Mouse (Mus musculus): ENCODE results near the gene Dip2a.

The Dip2a gene

GRCm38 (mm10) chr10:76344711-76345539, at the start of gene Dip2a:
Gene Dip2a (minus strand): TSS chr10:76345291.
- peak; percentile 94 for DNase-seq (ENCODE audit: low spot score)

DNA sequence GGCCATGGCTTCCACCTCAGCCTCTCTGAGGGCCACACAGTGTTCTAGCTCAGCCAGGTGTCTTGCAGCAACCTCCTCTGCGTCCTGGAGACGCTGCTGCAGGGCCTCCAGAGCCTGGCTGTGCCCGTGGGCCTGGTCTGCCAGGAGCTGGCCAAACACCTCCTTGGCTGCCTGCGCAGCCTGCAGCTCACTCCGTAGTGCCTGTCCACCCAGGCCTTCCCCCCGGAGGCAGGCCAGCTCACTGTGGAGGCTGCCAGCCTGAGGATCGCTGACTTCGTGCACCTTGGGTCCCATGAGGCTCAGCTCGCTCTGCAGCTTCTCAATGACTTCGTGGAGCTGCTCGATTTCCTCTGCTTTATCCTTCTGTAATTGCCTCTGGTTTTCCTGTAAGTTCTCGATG, 47.5 kb upstream of the Dip2a start:
- no peak for DNase-seq (ENCODE audit: low spot score)

DNA sequence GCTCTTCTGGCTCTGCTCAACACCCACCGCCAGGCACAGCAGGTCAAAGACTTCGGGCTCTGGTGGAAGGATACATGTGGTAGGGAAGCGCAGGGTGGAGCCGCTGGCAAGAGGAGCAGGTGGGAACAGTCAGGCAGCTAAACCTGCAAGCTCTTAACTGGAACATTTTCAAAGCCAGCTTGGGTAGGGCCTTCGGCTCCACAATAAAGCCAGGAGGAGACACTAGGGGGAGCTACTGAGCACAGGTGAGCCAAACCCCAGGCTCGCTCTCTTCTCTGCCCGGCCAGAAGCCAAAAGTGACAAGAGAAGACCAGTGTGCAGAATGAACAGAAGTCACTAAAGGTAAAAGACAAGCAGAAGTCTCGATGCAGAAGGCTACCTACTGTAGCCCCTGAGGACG, 46.7 kb upstream of the Dip2a start:
- DNase-seq (ENCODE audit: low spot score) = peak; percentile 53

DNA sequence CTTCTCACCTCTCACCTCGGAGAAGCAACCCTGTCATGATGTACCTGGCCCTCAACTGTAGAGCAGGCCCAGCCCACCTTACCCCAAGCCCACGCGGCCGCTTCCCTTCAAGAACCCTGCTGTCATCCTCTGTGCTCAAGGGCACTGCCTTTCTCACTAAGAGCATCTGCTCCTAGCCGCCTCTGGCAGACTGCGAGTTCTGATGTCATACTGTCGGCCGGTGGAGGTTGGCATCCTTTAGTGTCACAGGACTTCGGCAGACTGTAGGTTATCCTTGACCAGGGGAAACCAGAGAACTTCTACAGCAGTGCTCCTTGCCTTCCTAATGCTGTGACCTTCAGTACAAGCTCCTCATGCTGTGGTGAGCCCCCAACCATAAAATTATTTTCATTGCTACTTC, 46.1 kb upstream of the Dip2a start:
- no peak for DNase-seq (ENCODE audit: low spot score)

GRCm38 (mm10) chr10:76374981-76375380, 29.9 kb upstream of the Dip2a start:
- DNase-seq (ENCODE audit: low spot score) = no peak

DNA sequence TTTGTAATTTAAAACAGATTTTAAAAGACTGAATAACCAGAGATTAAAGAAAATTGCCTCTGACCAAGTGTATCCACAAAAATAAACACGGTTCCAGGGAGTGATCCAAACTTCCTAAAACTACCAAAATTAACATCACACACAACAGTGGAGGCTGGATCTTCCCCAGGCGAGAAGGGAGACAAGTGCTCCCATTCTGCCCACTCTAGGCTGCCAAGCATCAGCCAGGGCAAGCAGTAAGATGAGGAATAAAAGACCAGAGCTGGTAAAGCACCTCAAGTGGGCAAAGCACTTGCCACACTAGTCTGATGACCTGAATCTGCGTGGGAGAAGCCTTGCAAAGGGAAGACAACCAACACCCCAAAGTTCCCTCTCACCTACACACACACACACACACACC, 26.6 kb upstream of the Dip2a start:
- DNase-seq (ENCODE audit: low spot score) = no peak

DNA sequence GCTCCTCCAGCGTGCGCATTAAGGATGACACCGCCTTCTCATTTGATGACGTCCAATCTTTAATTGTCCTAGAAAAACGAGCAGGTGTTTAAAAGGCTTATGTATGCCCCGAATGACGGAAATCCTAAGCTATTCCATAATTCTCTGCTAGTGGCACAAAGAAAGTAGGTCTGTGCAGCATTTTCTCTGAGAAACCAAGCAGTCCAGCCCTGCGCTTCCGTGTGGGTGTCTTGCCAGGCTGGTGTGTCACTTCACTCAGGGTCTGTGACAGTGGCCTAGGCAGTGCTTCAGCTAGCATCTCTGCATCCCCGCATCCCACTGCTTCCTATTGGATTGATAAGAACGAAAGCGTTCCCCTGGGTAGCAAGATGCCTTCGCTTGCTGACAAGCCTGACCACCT, 23.7 kb upstream of the Dip2a start:
- no peak for DNase-seq (ENCODE audit: low spot score)

- no peak for DNase-seq (ENCODE audit: low spot score)
These were observed 18.1 kb upstream of the Dip2a start for GRCm38 (mm10) chr10:76363233-76363632.

- no peak for DNase-seq (ENCODE audit: low spot score)
These were observed 13.4 kb upstream of the Dip2a start for GRCm38 (mm10) chr10:76358468-76358867.

GRCm38 (mm10) chr10:76357286-76357875, 12.3 kb upstream of the Dip2a start:
- DNase-seq (ENCODE audit: low spot score) = no peak

GRCm38 (mm10) chr10:76354974-76355373, 9.9 kb upstream of the Dip2a start:
- DNase-seq (ENCODE audit: low spot score) = no peak

DNA sequence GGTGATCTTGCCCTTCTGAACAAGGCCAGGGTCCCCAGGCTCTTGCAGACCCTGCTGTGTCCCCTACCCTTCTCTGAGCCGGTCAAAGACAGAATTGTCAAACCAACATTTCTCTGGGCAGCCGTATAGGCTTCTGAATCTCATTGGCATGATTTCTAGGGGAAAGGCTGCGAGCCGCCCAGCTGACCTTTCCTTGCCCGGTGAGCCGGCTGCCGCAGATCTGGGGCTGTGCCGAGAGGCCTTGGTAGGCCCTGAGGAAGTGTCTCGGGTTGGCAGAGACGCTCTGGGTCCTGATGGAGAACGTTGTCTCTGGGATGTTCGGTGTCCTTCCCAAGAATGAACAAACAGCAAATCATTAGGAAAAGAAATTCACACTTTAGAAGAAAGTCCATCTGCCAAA, 8.9 kb upstream of the Dip2a start:
- DNase-seq (ENCODE audit: low spot score) = no peak

DNA sequence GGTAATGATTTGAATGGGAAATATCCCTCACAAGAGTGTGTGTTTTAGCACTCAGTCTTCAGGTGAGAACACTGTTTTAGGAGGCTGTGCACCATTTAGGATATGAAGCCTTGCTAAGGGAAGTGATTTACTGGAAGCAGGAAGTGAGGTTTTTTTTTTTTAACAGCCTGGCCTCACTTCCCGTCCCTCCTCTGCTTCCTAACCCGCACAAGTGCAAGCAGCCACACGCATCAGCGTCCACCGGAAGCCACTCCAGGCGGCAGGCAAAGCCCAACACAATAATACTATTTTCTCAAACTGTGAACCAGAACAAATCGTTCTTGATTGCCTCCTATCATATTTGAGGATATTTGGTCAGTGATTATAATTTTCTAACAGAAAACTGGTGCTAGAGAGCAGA, 6.9 kb upstream of the Dip2a start:
- no peak for DNase-seq (ENCODE audit: low spot score)

GRCm38 (mm10) chr10:76346589-76346988, 1.5 kb upstream of the Dip2a start:
- DNase-seq (ENCODE audit: low spot score) = peak; percentile 76

GRCm38 (mm10) chr10:76346043-76346491, 976 bp upstream of the Dip2a start:
- peak; percentile 26 for DNase-seq (ENCODE audit: low spot score)

DNA sequence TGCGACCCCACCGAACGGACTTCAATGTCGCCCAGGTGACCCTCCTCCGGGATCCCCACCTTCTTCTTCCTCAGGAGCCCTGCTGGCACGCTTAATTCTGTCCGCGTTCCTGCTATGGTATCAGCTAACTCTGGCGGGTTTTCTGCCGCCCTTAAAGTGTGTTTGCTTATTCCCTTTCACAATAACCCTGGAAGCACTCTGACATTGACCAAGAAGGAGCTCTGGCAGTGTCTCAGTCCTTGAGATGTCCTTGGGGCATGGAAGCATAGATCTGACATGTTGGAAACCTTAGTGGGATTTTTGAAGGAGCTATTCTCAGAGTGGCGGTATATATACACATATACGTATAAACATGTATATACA, 430 bp upstream of the Dip2a start:
- no peak for DNase-seq (ENCODE audit: low spot score)

DNA sequence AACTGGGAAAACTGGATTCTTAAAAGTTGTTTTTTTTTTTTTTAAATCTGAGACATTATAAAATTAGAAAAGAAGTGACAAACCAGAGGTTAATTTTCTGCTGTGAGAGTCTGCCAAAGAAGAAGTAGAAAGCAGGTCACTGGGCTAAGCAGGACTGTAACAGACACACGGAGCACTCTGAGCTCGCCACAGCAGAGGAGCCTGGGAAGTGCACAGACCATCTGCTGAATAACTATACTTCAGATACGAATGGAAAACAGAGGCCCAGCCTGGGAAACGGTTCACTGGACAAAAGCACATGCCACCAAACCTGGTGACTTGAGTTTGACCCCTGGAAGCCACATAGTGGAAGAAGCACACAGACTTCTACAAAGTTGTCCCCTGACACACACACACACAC, 10.7 kb downstream of the Dip2a start:
- peak; percentile 5 for DNase-seq (ENCODE audit: low spot score)

GRCm38 (mm10) chr10:76332040-76332439, 13.1 kb downstream of the Dip2a start:
- DNase-seq (ENCODE audit: low spot score) = no peak

- DNase-seq (ENCODE audit: low spot score) = no peak
These were observed 16.0 kb downstream of the Dip2a start for GRCm38 (mm10) chr10:76329093-76329492.

DNA sequence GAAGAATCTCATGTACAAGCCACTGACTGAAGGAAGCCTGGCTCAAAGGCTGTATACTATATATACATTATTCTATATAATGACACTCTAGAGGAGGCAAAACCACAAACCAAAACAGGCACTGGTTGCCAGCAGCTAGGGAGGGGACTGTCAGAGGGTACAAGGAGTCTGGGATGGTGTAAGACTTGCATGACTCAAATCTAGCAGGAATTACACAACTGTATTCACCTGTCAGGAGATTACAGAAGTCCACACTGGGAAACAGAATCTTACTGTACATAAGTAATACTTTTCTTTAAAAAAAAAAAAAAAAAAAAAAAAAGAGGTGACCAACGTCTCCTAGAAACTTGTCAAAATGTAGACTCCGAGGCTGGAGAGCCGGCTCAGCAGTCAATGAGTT, 16.5 kb downstream of the Dip2a start:
- no peak for DNase-seq (ENCODE audit: low spot score)

GRCm38 (mm10) chr10:76326304-76327006, 18.6 kb downstream of the Dip2a start:
- DNase-seq (ENCODE audit: low spot score) = peak; percentile 48

- no peak for DNase-seq (ENCODE audit: low spot score)
These were observed 27.5 kb downstream of the Dip2a start for GRCm38 (mm10) chr10:76317623-76318022.

- no peak for DNase-seq (ENCODE audit: low spot score)
These were observed 28.9 kb downstream of the Dip2a start for GRCm38 (mm10) chr10:76316194-76316593.
